Mouse (Mus musculus) spleen, postnatal 14 days (tissue): ENCODE data around the gene Bcl2l11.
"Not testable (repeated sequence)": the region's sequence is repeated elsewhere in the genome, so short reads cannot be mapped to it uniquely, and the experiment has no call there.

ENCODE experiments used
- DNase-seq, 2 experiments: peaks; one replicate each; pipeline ENCODE4 v3.0.0; 2021 to 2022; ENCODE audit warnings: low spot score in 2 of 2

Bcl2l11 gene

GRCm38 (mm10) chr2:128174604-128175342 is 48.9 kb downstream of the Bcl2l11 start:
- DNase-seq: no peak

GRCm38 (mm10) chr2:128175625-128176024 is 49.8 kb downstream of the Bcl2l11 start:
- DNase-seq: no peak

GRCm38 (mm10) chr2:128176391-128177044 is 50.7 kb downstream of the Bcl2l11 start:
- DNase-seq: no peak

GRCm38 (mm10) chr2:128177241-128177661 is 51.4 kb downstream of the Bcl2l11 start:
- DNase-seq: no peak

GRCm38 (mm10) chr2:128179126-128179807 is 53.4 kb downstream of the Bcl2l11 start:
- DNase-seq: no peak

GRCm38 (mm10) chr2:128179808-128180379 is 54.1 kb downstream of the Bcl2l11 start:
- DNase-seq: peak in 1 of 2 experiments; percentile 43

- not testable (repeated sequence) for DNase-seq
These were observed 56.3 kb downstream of the Bcl2l11 start for GRCm38 (mm10) chr2:128182181-128182580.

GRCm38 (mm10) chr2:128182751-128183150 is 56.9 kb downstream of the Bcl2l11 start:
- no peak for DNase-seq

- no peak for DNase-seq
These were observed 57.9 kb downstream of the Bcl2l11 start for GRCm38 (mm10) chr2:128183762-128184161.

GRCm38 (mm10) chr2:128185942-128186341 is 60.1 kb downstream of the Bcl2l11 start:
- DNase-seq: no peak

GRCm38 (mm10) chr2:128187277-128187676 is 61.4 kb downstream of the Bcl2l11 start:
- DNase-seq: no peak

GRCm38 (mm10) chr2:128188461-128188860 is 62.6 kb downstream of the Bcl2l11 start:
- DNase-seq: no peak

- DNase-seq: no peak
These were observed 63.9 kb downstream of the Bcl2l11 start for GRCm38 (mm10) chr2:128189691-128190090.

GRCm38 (mm10) chr2:128190196-128190595 is 64.4 kb downstream of the Bcl2l11 start:
- no peak for DNase-seq

- DNase-seq: no peak
These were observed 67.6 kb downstream of the Bcl2l11 start for GRCm38 (mm10) chr2:128193411-128193810.

- DNase-seq: no peak
These were observed 71.5 kb downstream of the Bcl2l11 start for GRCm38 (mm10) chr2:128197379-128197778.

- no peak for DNase-seq
These were observed 77.3 kb downstream of the Bcl2l11 start for GRCm38 (mm10) chr2:128203147-128203546.

GRCm38 (mm10) chr2:128203749-128204405 is 78.0 kb downstream of the Bcl2l11 start:
- peak in 1 of 2 experiments; percentile 36 for DNase-seq

GRCm38 (mm10) chr2:128208541-128208940 is 82.7 kb downstream of the Bcl2l11 start:
- no peak for DNase-seq

- no peak for DNase-seq
These were observed 84.0 kb downstream of the Bcl2l11 start for GRCm38 (mm10) chr2:128209841-128210329.

GRCm38 (mm10) chr2:128210376-128210775 is 84.5 kb downstream of the Bcl2l11 start:
- no peak for DNase-seq
